Mouse (Mus musculus): Measurements from ENCODE around the gene Rab44. TPM values are rescaled to one million over a fixed set of nuclear protein-coding genes. Genes with fewer than 3 reads are reported as not detected.

Rab44 gene
- total RNA-seq, 2 experiments from 2014 or later = 0.17 TPM; not detected in 1

- H3K27ac ChIP-seq = no peak overlapping the region
- TF ChIP-seq CTCF (conservative IDR thresholded peaks at IDR 0.05) = no peak
- DNase-seq (ENCODE audit: low spot score in 2 of 2) = no peak
- no peak overlapping the region for H3K4me3 ChIP-seq
These were observed 6.7 kb downstream of the Rab44 start for GRCm38 (mm10) chr17:29120666-29121065.

- TF ChIP-seq CTCF (conservative IDR thresholded peaks at IDR 0.05) = no peak
- Histone ChIP-seq H3K27ac (no peak overlapping the region), H3K4me3 (no peak overlapping the region)
- DNase-seq (ENCODE audit: low spot score in 2 of 2) = no peak
These were observed 8.9 kb downstream of the Rab44 start for GRCm38 (mm10) chr17:29122817-29123216.

- TF ChIP-seq CTCF (conservative IDR thresholded peaks at IDR 0.05) = no peak
- Histone ChIP-seq H3K27ac (no peak overlapping the region), H3K4me3 (no peak overlapping the region)
- DNase-seq (ENCODE audit: low spot score in 2 of 2) = no peak
These were observed 9.7 kb downstream of the Rab44 start for GRCm38 (mm10) chr17:29123578-29124174.

- DNase-seq (ENCODE audit: low spot score in 2 of 2) = no peak
- no peak for TF ChIP-seq CTCF (conservative IDR thresholded peaks at IDR 0.05)
- no peak overlapping the region for H3K27ac ChIP-seq
- no peak overlapping the region for H3K4me3 ChIP-seq
These were observed 12.6 kb downstream of the Rab44 start for GRCm38 (mm10) chr17:29126561-29126960.

GRCm38 (mm10) chr17:29129341-29129740, 15.4 kb downstream of the Rab44 start:
- Histone ChIP-seq H3K4me3 (no peak overlapping the region), H3K27ac (no peak overlapping the region)
- TF ChIP-seq CTCF (conservative IDR thresholded peaks at IDR 0.05) = no peak
- no peak for DNase-seq (ENCODE audit: low spot score in 2 of 2)

- DNase-seq (ENCODE audit: low spot score in 2 of 2) = no peak
- Histone ChIP-seq H3K27ac (no peak overlapping the region), H3K4me3 (no peak overlapping the region)
- TF ChIP-seq CTCF (conservative IDR thresholded peaks at IDR 0.05) = no peak
These were observed 21.1 kb downstream of the Rab44 start for GRCm38 (mm10) chr17:29135066-29135465.

- peak; percentile 36 to 45 for DNase-seq (ENCODE audit: low spot score in 2 of 2)
- Histone ChIP-seq H3K4me3 (no peak overlapping the region), H3K27ac (no peak overlapping the region)
- TF ChIP-seq CTCF (conservative IDR thresholded peaks at IDR 0.05) = no peak
These were observed 22.3 kb downstream of the Rab44 start for GRCm38 (mm10) chr17:29136236-29136635.

GRCm38 (mm10) chr17:29137906-29138305, 24.0 kb downstream of the Rab44 start:
- H3K27ac ChIP-seq = no peak overlapping the region
- DNase-seq (ENCODE audit: low spot score in 2 of 2) = no peak
- no peak overlapping the region for H3K4me3 ChIP-seq
- no peak for TF ChIP-seq CTCF (conservative IDR thresholded peaks at IDR 0.05)

GRCm38 (mm10) chr17:29141577-29141976, 27.6 kb downstream of the Rab44 start:
- no peak for TF ChIP-seq CTCF (conservative IDR thresholded peaks at IDR 0.05)
- H3K27ac ChIP-seq = no peak overlapping the region
- DNase-seq (ENCODE audit: low spot score in 2 of 2) = no peak
- no peak overlapping the region for H3K4me3 ChIP-seq

- H3K27ac ChIP-seq = no peak overlapping the region
- TF ChIP-seq CTCF (conservative IDR thresholded peaks at IDR 0.05) = no peak
- H3K4me3 ChIP-seq = no peak overlapping the region
- no peak for DNase-seq (ENCODE audit: low spot score in 2 of 2)
These were observed 29.3 kb downstream of the Rab44 start for GRCm38 (mm10) chr17:29143266-29143665.

GRCm38 (mm10) chr17:29145101-29145500, 31.2 kb downstream of the Rab44 start:
- Histone ChIP-seq H3K27ac (no peak overlapping the region), H3K4me3 (no peak overlapping the region)
- no peak for TF ChIP-seq CTCF (conservative IDR thresholded peaks at IDR 0.05)
- DNase-seq (ENCODE audit: low spot score in 2 of 2) = no peak

GRCm38 (mm10) chr17:29147273-29147672, 33.3 kb downstream of the Rab44 start:
- Histone ChIP-seq H3K27ac (no peak overlapping the region), H3K4me3 (no peak overlapping the region)
- DNase-seq (ENCODE audit: low spot score in 2 of 2) = no peak
- TF ChIP-seq CTCF (conservative IDR thresholded peaks at IDR 0.05) = no peak

GRCm38 (mm10) chr17:29147773-29148172, 33.8 kb downstream of the Rab44 start:
- H3K27ac ChIP-seq = no peak overlapping the region
- DNase-seq (ENCODE audit: low spot score in 2 of 2) = no peak
- TF ChIP-seq CTCF (conservative IDR thresholded peaks at IDR 0.05) = no peak
- no peak overlapping the region for H3K4me3 ChIP-seq

- TF ChIP-seq CTCF (conservative IDR thresholded peaks at IDR 0.05) = no peak
These were observed 35.8 kb downstream of the Rab44 start for GRCm38 (mm10) chr17:29149766-29150165.

More at GRCm38 (mm10) chr17:29149766-29150165, 35.8 kb downstream of the Rab44 start:
- DNase-seq (ENCODE audit: low spot score in 2 of 2) = no peak
- Histone ChIP-seq H3K27ac (no peak overlapping the region), H3K4me3 (no peak overlapping the region)

Data from layer of hippocampus, adult 2 months (tissue).